Mouse (Mus musculus): ENCODE measurements at regions not wholly inside any gene's neighbourhood (a gene's known extent, or its start where the extent isn't known, plus 50 kb on each side); places are given as distances from the start of the nearest gene placed in this dataset.

DNA sequence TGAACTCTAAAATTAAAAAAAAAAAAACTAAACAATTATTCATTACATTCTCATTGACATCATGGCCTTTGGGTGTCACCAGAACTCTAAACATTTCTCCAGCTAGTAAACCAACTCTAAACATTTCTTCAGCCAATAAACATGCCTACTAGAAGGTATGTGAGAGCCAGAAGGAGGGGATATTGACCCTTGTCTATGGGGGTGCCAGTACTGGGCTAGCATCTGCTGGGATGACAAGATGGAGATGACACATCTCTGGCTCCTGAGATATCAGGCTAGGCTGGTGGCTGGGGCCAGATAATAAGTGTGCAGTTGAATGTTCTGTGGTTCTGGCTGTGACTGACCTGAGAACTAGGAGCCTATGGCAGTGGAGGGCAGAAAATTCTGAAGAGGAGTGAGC, 144.6 kb downstream of the Tmem38b start:
- Histone ChIP-seq H3K9me3 (no peaks in the 10 kb centered on the region), H3K36me3 (no peaks in the 10 kb centered on the region), H3K4me1 (replicated peaks) (no peaks in the 10 kb centered on the region), H3K4me3 (no peak overlapping the region), H3K4me2 (no peak overlapping the region), H3K27ac (replicated peaks) (no peak overlapping the region), H3K9ac (no peak overlapping the region), H3K27me3 (no peaks in the 10 kb centered on the region)
- no peak for ATAC-seq (ENCODE audit: low FRiP score, low read depth)

GRCm38 (mm10) chr4:53970960-53971359, 145.1 kb downstream of the Tmem38b start:
- H3K27me3 ChIP-seq, result no peaks in the 10 kb centered on the region
- no peaks in the 10 kb centered on the region for H3K9me3 ChIP-seq
- ATAC-seq (ENCODE audit: low FRiP score, low read depth), result no peak
- no peak overlapping the region for H3K27ac ChIP-seq (replicated peaks)
- no peak overlapping the region for H3K4me2 ChIP-seq
- no peak overlapping the region for H3K9ac ChIP-seq
- H3K4me3 ChIP-seq, result no peak overlapping the region
- H3K4me1 ChIP-seq (replicated peaks), result no peaks in the 10 kb centered on the region
- H3K36me3 ChIP-seq, result no peaks in the 10 kb centered on the region
- WGBS, result 92% methylated on average over 2 of the region's 2 CpGs

DNA sequence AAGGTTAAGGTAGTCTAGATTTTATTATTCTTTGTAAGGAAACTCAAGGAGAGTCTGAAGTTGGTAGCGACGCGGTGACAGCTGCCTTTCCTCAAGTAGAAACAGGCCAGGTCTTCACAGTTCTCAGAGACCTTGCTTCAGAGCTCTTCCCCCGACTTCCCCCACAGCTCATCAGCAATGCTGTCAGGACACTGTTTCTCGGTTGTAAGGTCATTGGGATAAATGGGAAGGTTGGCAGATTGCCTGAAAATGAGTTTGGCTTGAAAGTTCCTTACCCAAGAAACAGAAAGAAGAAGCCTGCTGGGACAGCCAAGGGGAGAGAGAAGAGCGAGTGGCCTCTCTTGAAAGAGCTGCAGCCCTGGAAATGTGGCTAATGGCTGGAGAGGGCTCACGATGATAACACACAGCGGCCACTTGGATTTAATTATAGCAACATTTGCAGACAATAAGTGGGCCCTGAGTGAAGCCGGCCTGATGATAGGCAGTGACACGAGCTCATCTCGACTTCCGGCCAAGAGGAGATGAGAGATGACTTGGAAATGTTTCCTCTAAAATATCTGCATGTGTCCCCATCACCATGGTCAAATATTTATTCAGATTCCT, 150.3 kb downstream of the Tmem38b start:
- no peak for ATAC-seq (ENCODE audit: low FRiP score, low read depth)
- H3K4me3 ChIP-seq, result no peak overlapping the region
- no peak overlapping the region for H3K27ac ChIP-seq (replicated peaks)
- H3K36me3 ChIP-seq, result no peaks in the 10 kb centered on the region
- no peak overlapping the region for H3K9ac ChIP-seq
- 69% methylated on average over 12 of the region's 12 CpGs for WGBS
- H3K27me3 ChIP-seq, result no peaks in the 10 kb centered on the region
- no peak overlapping the region for H3K4me2 ChIP-seq
- H3K4me1 ChIP-seq (replicated peaks), result no peaks in the 10 kb centered on the region
- H3K9me3 ChIP-seq, result no peaks in the 10 kb centered on the region

DNA sequence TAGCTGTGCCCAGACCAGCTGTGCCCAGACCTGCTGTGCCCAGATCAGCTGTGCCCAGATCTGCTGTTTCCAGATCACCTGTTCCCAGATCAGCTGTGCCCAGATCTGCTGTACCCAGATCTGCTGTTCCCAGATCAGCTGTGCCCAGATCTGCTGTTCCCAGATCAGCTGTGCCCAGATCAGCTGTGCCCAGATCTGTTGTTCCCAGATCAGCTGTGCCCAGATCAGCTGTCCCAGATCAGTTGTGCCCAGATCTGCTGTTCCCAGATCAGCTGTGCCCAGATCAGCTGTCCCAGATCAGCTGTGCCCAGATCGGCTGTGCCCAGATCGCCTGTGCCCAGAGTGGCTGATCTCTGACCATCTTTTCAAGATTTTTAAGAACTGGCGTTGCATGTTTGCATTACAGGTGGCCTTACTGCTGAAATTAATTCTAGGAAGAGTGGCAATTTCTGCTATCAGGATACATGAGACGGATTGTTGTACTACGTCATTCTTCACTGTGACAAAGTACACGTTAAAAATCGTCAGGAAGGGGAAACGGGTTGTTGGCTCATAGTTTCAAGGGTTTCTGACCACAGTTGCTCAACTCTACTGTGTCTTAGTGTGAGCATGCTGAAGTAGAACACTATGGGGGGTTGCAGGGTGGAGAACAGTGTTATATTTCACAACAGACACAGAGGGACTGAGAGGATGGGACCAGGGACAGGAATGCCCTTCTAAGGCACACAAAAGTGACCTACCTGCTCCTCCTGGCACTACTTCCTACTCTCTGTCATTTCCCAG, 160.9 kb downstream of the Tmem38b start:
- ATAC-seq (ENCODE audit: low FRiP score, low read depth), result no peak
- H3K9ac ChIP-seq, result no peak overlapping the region
- H3K4me2 ChIP-seq, result no peak overlapping the region
- no peaks in the 10 kb centered on the region for H3K4me1 ChIP-seq (replicated peaks)
- no peak overlapping the region for H3K27ac ChIP-seq (replicated peaks)
- H3K9me3 ChIP-seq, result no peaks in the 10 kb centered on the region
- H3K36me3 ChIP-seq, result no peaks in the 10 kb centered on the region
- no peak overlapping the region for H3K4me3 ChIP-seq
- no peaks in the 10 kb centered on the region for H3K27me3 ChIP-seq
- 86% methylated on average over 8 of the region's 8 CpGs for WGBS

DNA sequence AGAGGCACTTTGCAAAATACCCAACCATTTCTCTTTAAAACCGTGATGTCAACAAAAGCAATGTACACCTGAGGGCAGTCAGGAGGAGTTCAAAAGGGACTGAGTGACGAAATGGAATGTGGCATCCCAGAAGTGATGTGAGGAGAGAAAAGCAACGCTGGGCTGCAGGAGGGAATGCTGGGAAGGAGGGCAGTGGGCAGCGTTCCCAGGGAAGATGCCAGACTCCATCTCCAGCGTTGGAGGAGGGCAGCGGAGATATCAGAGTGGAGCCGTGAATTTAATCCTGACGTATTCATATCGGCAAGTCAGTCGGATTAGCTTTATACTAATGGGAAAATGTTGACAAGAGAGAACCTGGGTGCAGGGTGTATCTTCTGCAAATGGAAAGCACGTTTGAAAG, 161.7 kb downstream of the Tmem38b start:
- no peaks in the 10 kb centered on the region for H3K36me3 ChIP-seq
- no peaks in the 10 kb centered on the region for H3K9me3 ChIP-seq
- H3K4me3 ChIP-seq, result no peak overlapping the region
- WGBS, result 88% methylated on average over 11 of the region's 11 CpGs
- no peak overlapping the region for H3K9ac ChIP-seq
- no peak overlapping the region for H3K4me2 ChIP-seq
- H3K27me3 ChIP-seq, result no peaks in the 10 kb centered on the region
- H3K4me1 ChIP-seq (replicated peaks), result no peaks in the 10 kb centered on the region
- no peak for ATAC-seq (ENCODE audit: low FRiP score, low read depth)
- H3K27ac ChIP-seq (replicated peaks), result no peak overlapping the region

DNA sequence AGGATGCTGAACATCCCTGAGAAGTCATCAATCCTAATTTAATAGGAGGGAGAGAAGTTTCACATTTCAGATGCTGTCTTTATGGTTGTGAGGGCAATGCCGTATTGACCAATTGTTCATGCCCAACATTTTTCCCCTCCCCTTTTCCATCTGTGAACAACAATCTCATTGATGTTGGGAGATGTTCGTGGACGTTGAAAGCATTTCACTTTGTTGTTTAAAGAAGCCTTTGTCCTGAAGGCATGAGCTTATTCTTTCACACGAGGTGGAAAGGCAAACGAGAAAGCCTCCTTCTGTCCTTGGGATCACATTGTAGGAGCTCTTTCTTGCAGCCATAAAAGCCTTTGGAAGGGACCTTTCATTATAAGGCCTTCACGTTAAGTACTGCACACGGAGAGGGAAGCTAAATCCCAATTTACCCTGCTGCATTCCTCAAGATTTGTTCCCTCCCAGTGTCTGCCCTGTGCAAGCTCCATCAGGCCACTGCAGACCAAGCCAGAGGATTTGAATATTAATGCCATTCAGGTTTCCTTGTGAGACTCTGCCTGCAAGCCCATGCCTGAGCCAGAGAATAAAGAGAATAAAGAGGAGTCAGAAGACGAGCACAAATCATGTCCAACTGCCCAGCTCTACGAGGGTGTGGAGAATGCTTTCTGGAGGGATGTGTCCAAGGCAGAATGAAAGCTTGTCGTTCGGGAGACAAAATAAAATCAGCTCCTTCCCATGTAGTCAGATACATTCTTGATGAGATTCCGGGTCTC, 195.4 kb downstream of the Tmem38b start:
- Histone ChIP-seq H3K27me3 (no peaks in the 10 kb centered on the region), H3K4me1 (replicated peaks) (peaks cover 15% of the 10 kb centered on the region), H3K36me3 (no peaks in the 10 kb centered on the region), H3K4me2 (peak overlapping the region; percentile 24), H3K27ac (replicated peaks) (peak overlapping the region; percentile 75), H3K4me3 (no peak overlapping the region), H3K9ac (peak overlapping the region; percentile 7; the same call in 1 of the 2 replicates), H3K9me3 (no peaks in the 10 kb centered on the region)
- ATAC-seq (ENCODE audit: low FRiP score, low read depth), result peak; percentile 70
- WGBS, result 10% methylated on average over 12 of the region's 12 CpGs

- ATAC-seq (ENCODE audit: low FRiP score, low read depth), result 0 out of 2 replicates have a peak, but pooled peaks have one; percentile 43
- Histone ChIP-seq H3K27ac (replicated peaks) (peak overlapping the region; percentile 75), H3K27me3 (no peaks in the 10 kb centered on the region), H3K9ac (peak overlapping the region; percentile 7; the same call in 1 of the 2 replicates), H3K4me3 (no peak overlapping the region), H3K4me2 (peak overlapping the region; percentile 24), H3K4me1 (replicated peaks) (peaks cover 15% of the 10 kb centered on the region), H3K36me3 (no peaks in the 10 kb centered on the region), H3K9me3 (no peaks in the 10 kb centered on the region)
- 23% methylated on average over 6 of the region's 6 CpGs for WGBS
Measured at GRCm38 (mm10) chr4:54021861-54022385, 196.1 kb downstream of the Tmem38b start.

DNA sequence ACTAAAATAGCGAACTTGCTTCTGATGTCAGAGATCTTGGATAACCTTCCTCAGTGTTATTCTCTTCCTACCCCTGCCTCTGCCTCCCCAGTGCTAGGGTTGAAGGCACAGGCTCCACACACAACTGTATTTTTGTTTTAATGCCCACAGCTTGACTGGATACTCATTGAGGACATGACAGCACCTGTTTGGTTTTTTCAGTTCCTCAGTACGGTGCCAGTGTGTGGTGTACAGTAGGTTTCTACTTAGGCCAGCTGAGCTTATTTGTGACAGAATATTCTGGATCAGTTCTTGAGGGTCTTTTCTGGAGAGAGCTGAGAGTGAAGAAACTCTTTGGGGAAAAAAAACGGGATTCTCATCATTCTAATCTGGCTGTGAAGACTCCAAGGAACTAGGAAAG, 201.1 kb downstream of the Tmem38b start:
- H3K27ac ChIP-seq (replicated peaks), result no peak overlapping the region
- 84% methylated on average over 3 of the region's 3 CpGs for WGBS

GRCm38 (mm10) chr4:54027565-54028237, 201.9 kb downstream of the Tmem38b start:
- H3K27ac ChIP-seq (replicated peaks), result no peak overlapping the region; the same call in 1 of the 2 replicates
- H3K9me3 ChIP-seq, result no peaks in the 10 kb centered on the region
- H3K9ac ChIP-seq, result no peak overlapping the region
- no peak overlapping the region for H3K4me2 ChIP-seq
- no peak for ATAC-seq (ENCODE audit: low FRiP score, low read depth)
- H3K4me1 ChIP-seq (replicated peaks), result peaks cover 30% of the 10 kb centered on the region
- no peak overlapping the region for H3K4me3 ChIP-seq
- H3K36me3 ChIP-seq, result no peaks in the 10 kb centered on the region
- H3K27me3 ChIP-seq, result no peaks in the 10 kb centered on the region
- 11% methylated on average over 5 of the region's 5 CpGs for WGBS

More for the DNA sequence above, 201.1 kb downstream of the Tmem38b start:
- no peak for ATAC-seq (ENCODE audit: low FRiP score, low read depth)
- Histone ChIP-seq H3K4me3 (no peak overlapping the region), H3K4me2 (no peak overlapping the region), H3K9ac (no peak overlapping the region), H3K4me1 (replicated peaks) (peaks cover 29% of the 10 kb centered on the region), H3K36me3 (no peaks in the 10 kb centered on the region), H3K27me3 (no peaks in the 10 kb centered on the region), H3K9me3 (no peaks in the 10 kb centered on the region)

DNA sequence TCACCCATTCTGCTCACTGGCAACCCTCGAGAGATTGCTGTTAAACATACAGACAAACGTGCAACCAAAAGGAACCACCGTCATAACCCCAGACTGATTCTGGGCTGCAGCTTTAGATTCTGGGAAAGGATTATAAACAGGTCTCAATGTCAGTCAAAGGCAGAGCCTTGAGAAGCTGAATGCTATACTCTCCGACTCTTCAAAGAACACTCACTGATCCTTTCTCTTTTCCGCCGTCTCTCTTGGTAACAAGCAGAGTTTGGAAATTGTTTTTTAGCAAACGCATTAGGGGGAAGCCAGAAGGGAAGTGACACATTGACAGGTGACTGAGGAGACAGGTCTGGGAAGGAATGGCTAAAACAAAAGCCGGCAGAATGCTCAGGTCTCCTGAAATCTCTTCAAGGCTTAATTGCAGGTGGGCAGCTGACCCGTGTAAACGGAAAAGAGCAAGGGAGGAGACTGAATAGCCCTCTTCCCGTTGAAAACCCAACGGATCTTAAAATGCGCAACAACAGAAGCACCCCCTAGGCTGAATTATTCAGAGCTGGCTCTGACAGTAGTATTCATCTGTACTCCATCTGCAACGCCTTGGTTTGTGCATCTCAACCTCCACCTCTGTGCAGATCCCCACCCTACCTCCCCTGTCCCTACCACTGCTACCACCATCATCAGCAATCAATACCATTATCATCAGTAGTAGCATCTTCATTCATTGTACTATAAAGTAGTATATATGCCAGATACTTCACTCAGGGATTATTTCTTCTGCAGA, 219.6 kb downstream of the Tmem38b start:
- 0 out of 2 replicates have a peak, but pooled peaks cover 4% of the 10 kb centered on the region for H3K4me1 ChIP-seq (replicated peaks)
- H3K36me3 ChIP-seq, result no peaks in the 10 kb centered on the region
- ATAC-seq (ENCODE audit: low FRiP score, low read depth), result no peak
- 52% methylated on average over 14 of the region's 14 CpGs for WGBS
- no peaks in the 10 kb centered on the region for H3K9me3 ChIP-seq
- no peak overlapping the region for H3K4me2 ChIP-seq
- no peak overlapping the region for H3K27ac ChIP-seq (replicated peaks)
- H3K27me3 ChIP-seq, result no peaks in the 10 kb centered on the region
- no peak overlapping the region for H3K9ac ChIP-seq
- no peak overlapping the region for H3K4me3 ChIP-seq

GRCm38 (mm10) chr4:54064331-54064730, 238.5 kb downstream of the Tmem38b start:
- Histone ChIP-seq H3K4me1 (replicated peaks) (no peaks in the 10 kb centered on the region), H3K27ac (replicated peaks) (no peak overlapping the region), H3K9ac (no peak overlapping the region), H3K27me3 (no peaks in the 10 kb centered on the region), H3K4me2 (no peak overlapping the region), H3K36me3 (no peaks in the 10 kb centered on the region), H3K9me3 (no peaks in the 10 kb centered on the region), H3K4me3 (no peak overlapping the region)
- WGBS, result 88% methylated on average over 4 of the region's 4 CpGs
- no peak for ATAC-seq (ENCODE audit: low FRiP score, low read depth)
